Mouse (Mus musculus): Measurements from ENCODE around the gene Abca3.
"Not testable (repeated sequence)": the region's sequence is repeated elsewhere in the genome, so short reads cannot be mapped to it uniquely, and the experiment has no call there.

The Abca3 gene

DNA sequence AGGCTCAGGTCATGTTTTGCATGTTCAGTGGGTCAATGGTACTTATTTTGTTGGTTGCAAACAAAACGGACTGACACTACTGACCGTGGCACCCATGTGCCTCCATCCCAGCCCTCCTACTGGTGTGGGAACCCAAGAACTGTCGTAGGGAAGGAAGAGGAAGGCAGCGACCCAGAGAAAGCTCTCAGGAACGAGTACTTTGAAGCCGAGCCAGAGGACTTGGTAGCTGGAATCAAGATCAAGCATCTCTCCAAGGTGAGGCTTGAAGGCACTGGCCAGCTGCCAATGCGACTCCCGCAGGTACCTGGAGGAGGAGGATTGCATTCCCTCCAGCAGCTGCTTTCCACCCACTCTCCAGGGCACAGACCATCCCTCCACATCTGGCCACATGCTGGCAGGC, 32.0 kb downstream of the Abca3 start:
- DNase-seq (ENCODE audit: low read depth) = no peak

- DNase-seq (ENCODE audit: low read depth) = no peak
Measured at GRCm38 (mm10) chr17:24388711-24389110, 37.0 kb downstream of the Abca3 start.

GRCm38 (mm10) chr17:24389865-24390264, 38.1 kb downstream of the Abca3 start:
- peak; percentile 88 for DNase-seq (ENCODE audit: low read depth)

- DNase-seq (ENCODE audit: low read depth) = no peak
Measured at GRCm38 (mm10) chr17:24391149-24391548, 39.4 kb downstream of the Abca3 start.

DNA sequence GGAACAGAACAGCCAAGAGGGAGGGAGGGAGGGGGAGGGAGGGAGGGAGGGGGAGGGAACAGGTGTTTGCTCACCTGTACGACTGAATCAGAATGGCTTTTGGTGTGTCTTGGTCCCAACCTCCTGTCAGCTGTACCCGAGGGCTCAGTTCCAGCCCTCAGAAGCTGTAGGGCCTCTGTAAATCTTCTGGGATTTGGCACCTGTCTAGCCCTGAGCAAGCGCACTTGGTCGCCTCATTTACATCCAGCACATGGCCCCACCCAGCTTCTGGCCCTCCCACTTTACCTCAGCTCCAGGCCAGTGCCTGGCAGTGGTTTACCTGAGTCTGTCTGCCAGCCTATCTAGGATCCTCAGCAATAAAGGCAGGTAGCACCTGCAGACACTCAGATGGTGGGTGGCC, 41.8 kb downstream of the Abca3 start:
- no peak for DNase-seq (ENCODE audit: low read depth)

- peak; percentile 20 for DNase-seq (ENCODE audit: low read depth)
Measured at GRCm38 (mm10) chr17:24394456-24394855, 42.7 kb downstream of the Abca3 start.

DNA sequence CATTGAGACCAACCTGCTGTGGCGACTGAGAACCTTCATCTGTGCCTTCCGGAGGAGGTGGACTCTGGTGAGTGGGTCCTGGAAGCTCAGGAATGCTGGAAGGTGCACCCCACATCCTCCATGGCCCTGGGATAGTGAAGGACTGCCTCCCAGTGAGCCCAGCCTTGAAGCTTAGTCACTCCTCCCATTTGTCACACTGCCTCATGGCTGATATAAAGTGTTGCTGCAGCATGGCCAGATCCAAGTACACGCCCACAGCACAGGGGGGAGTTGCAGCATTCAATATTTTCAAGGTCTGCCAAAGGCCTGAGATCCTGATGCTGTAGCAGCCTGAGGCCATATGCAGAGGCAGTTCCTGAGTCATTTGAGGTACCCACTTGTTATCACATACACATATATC, 50.6 kb downstream of the Abca3 start:
- peak; percentile 57 for DNase-seq (ENCODE audit: low read depth)

GRCm38 (mm10) chr17:24407116-24407803, 55.5 kb downstream of the Abca3 start:
- DNase-seq (ENCODE audit: low read depth) = no peak

GRCm38 (mm10) chr17:24413557-24414211, 61.9 kb downstream of the Abca3 start:
- no peak for DNase-seq (ENCODE audit: low read depth)

DNA sequence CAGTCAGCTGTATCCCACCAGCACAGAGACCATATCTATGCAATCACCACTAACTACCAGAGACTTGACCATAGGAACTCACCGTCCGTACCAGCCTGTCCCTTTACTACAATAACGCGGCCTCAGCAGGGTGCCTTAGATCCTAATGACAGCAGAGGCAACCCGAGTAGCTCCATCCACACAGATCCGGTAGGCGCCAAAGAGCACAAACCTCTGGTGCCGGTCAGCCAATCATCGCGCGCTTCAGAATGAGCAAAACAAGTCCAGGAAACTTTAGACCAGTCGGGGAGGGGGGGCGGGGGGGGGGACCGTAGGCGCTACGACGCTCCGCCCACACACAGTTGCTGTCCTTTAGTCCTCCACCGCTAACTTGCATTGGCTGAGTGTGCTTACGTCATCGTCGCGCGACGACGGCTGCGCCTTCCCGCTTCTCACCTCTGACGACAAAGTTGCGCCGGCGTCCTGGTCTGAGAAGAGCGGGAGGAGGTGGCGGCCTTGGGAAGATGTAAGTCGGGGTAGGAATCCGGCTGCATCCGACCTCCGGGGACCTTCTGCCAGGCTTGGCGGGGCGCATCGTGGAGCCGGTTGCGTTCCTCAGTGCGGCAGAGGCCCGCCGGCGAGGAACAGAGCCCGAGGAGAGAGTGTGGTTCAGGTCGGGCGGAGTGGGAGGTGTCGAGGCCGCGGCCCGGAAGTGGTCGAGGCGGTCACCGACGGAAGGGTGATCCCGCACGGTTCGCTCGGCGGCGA, 62.7 kb downstream of the Abca3 start, which contains the start of gene Rnps1:
TSS of gene Rnps1 (plus strand) at position 336 of the 747 bp plus-strand sequence.
- peak; percentile 100 for DNase-seq (ENCODE audit: low read depth)

DNA sequence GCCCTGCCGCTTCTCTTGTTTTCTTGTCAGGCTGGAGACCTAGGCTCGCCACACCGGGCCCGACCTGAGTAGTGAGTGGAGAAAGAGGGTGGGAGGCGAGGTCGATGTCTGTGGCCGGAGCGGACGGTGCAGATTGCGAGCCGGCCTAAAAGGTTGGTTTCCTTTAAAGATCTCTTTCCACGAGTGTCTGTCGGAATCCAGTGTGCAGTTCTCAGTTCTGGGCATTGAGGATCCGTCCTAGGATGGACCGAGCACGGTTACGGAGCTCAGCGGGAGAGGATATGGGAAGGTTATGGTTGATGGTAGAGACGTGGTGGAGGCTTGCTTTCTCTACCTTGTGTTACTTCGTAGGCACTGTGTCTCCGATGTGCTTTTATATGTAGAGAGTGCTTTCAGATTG, 63.3 kb downstream of the Abca3 start:
- no peak for DNase-seq (ENCODE audit: low read depth)

DNA sequence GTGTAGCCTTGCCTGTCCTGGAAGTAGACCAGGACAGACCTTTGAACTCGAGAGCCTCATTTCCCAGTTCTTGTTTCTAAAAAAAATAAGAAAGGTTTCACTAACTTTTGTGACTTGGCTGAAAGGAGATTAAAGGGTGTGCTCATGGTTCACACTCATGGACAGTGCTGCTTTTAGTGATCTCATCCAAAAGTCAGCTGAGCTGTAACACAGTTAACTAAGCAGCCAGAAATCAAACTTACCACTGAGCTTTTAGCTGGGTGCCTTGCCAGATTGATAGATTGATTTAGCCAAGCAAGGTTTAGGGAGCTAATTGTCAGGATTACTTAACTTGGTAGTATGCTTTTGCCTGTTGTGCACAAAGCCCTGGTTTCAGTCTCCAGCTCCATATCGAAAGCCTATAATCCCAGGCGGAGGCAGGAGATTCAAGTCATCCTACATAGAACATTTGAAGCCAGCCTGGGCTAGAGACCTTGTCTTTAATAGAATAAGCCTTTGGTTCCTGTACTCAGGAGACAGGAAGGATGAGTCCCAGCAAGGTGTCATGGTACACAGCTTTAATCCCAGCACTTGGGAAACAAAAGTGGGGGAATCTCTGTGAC, 64.4 kb downstream of the Abca3 start:
- peak; percentile 18 for DNase-seq (ENCODE audit: low read depth)

DNA sequence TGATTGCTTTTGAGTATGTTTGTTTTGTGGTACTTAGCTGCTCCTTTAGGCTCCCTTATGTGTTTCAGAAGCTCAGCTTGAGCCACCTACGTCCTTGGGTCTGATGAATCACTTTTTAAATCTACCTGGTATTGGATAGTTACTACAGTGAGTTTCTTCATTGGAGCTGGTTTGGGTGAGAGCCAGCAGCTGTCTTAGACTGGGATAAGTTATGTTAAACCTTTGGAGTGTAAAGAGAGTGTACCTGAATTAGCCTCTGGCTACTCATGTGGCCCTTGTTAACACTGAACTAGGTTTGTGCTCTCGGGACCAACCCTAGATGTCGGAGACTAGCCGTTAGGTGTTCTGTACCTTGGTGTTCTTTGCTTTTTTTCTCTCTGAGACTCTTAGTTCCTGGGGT, 71.4 kb downstream of the Abca3 start:
- DNase-seq (ENCODE audit: low read depth) = no peak

DNA sequence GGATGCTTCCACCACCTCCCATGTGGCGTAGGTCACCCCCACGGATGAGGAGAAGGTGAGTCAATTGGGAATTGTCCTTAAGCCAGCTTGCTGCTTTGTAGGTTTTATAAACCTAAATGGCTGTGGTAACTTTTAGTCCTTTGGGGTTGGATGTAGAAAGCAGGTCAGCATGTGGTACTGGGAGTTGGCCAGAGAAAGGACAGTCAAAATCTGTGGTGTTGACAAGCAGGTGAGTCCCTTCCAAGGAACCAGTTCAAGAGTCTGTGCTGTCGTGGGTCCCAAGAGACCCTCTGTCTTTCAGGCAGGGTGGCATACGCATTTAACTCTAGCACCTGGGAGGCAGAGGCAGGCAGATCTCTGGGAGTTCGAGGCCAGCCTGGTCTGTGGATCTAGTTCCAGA, 72.7 kb downstream of the Abca3 start:
- DNase-seq (ENCODE audit: low read depth) = no peak

GRCm38 (mm10) chr17:24425326-24425725, 73.6 kb downstream of the Abca3 start:
- DNase-seq (ENCODE audit: low read depth) = not testable (repeated sequence)

DNA sequence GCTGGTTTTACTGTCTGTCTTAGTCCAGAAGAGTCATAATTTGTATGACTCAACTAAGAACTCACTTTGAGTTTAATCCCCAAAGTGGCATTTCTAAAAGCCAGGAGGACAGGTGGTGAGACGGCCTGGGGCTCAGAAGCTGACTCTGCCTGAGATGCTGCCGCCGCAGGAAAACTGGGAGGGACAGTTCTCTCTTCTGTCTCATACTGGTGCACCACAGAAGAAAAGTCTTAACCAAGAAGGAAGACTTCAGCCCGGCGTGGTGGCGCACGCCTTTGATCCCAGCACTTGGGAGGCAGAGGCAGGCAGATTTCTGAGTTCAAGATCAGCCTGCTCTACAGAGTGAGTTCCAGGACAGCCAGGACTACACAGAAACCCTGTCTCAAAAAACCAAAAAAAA, 74.2 kb downstream of the Abca3 start:
- peak; percentile 13 for DNase-seq (ENCODE audit: low read depth)

GRCm38 (mm10) chr17:24426471-24427169, 74.9 kb downstream of the Abca3 start, which contains the start of gene Eci1:
TSS of gene Eci1 (plus strand) at chr17:24426641.
- DNase-seq (ENCODE audit: low read depth) = peak; percentile 98

- peak; percentile 44 for DNase-seq (ENCODE audit: low read depth)
Measured at GRCm38 (mm10) chr17:24427170-24427557, 75.4 kb downstream of the Abca3 start.

DNA sequence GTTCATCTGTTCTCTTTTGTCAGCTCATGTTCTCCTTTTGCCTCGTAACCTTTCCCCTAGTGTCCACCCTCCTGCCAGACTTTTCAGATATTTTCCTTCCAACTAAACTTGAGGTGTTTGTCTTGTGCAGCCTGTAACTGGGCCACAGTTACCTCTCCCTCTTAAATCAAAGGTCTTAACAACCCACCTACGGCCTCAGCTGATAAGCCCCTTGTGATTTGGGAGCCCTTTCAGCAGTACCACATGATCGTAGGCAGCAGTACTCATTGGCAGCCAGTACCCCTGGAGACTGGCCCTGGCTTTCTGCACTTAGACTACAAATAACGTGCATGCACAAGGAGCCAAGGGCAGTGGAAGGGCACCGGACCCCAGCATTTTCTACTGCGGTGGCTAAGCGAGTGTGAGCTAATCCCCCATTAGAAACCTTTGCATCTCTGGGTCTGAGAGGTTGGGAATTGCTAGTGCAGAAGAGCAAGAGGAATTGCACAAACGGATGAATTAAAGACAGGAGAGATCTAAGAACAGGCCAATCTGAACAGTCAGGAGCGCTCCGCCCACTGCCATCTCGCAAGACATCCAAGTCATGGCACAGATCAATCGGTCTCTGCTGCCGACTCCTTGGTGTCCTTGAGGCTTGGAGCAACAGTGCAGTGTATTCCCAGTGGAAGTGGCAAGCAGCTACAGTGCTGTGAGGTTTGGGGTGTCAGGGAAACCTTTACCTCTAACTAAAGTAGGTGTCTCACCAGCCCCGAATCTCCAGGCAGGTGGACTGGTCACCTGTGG, 77.6 kb downstream of the Abca3 start:
- no peak for DNase-seq (ENCODE audit: low read depth)

DNA sequence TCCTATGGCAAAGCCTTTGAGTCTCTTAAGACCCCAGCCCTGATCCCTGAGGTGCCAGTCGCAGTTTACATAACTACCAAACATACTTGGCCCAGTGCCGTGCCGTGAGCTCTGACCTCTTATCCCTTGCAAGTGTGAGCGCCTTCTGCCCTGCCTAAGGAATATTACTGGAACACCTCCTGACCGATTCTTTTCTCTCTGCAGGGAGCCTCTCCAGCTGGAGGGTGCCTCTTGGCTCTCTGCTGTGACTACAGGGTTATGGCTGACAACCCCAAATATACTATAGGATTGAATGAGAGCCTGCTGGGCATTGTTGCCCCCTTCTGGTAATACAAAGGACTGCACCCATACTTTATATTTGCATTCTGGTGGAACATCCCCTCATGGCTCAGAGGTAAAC, 85.3 kb downstream of the Abca3 start:
- peak; percentile 81 for DNase-seq (ENCODE audit: low read depth)

DNA sequence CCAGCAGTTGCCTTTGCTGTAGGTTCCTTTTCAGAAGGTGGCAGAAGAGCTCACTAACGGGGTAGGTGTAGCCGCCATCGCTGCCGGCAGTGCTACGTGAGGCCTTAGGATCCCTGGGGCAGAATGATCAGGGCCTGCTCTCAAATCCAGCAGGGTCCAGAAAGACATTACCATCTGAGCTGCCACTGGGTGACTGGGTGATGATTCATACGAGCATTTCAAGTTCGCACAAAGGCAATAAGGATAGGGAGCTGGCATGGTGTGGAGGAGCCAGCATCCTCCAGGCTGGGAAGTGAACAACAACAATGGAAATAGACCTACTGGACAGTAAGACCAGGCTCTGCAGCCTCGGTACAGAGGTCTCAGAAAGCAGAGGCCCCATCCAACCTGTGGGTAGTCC, 88.6 kb downstream of the Abca3 start:
- no peak for DNase-seq (ENCODE audit: low read depth)

Measured in NIH3T3 (cell line).